Mouse (Mus musculus): ENCODE measurements around the gene Serpinf1. TPM values are rescaled to one million over a fixed set of nuclear protein-coding genes. Genes with fewer than 3 reads are reported as not detected.

The Serpinf1 gene
- polyA plus RNA-seq, 1 experiment from 2014 or later: 53.6 TPM

GRCm38 (mm10) chr11:75450936-75451335 lies 28.4 kb upstream of the Serpinf1 start:
- Histone ChIP-seq H3K9me3 (ENCODE audit: control insufficient read depth, low read length) (no peaks in the 10 kb centered on the region), H3K4me3 (ENCODE audit: low read depth, low read length) (no peak overlapping the region), H3K9ac (ENCODE audit: low read length) (peak overlapping the region; percentile 20; the same call in 1 of the 2 replicates), H3K27me3 (ENCODE audit: control insufficient read depth, insufficient read depth, low read length) (no peaks in the 10 kb centered on the region), H3K4me1 (replicated peaks; ENCODE audit: control insufficient read depth, insufficient read depth, low read length) (peaks cover 8% of the 10 kb centered on the region), H3K4me2 (ENCODE audit: low read depth, low read length, severe bottlenecking) (0 out of 2 replicates have a peak overlapping the region, but pooled peaks have one; percentile 8), H3K27ac (ENCODE audit: low read depth, low read length) (no peak overlapping the region), H3K36me3 (ENCODE audit: control insufficient read depth, insufficient read depth, low read length) (no peaks in the 10 kb centered on the region; the same call in 1 of the 2 replicates)
- ATAC-seq (replicated peaks; ENCODE audit: low FRiP score): no peak
- WGBS: 88% methylated on average over 15 of the region's 15 CpGs
- DNase-seq (ENCODE audit: low spot score): no peak

DNA sequence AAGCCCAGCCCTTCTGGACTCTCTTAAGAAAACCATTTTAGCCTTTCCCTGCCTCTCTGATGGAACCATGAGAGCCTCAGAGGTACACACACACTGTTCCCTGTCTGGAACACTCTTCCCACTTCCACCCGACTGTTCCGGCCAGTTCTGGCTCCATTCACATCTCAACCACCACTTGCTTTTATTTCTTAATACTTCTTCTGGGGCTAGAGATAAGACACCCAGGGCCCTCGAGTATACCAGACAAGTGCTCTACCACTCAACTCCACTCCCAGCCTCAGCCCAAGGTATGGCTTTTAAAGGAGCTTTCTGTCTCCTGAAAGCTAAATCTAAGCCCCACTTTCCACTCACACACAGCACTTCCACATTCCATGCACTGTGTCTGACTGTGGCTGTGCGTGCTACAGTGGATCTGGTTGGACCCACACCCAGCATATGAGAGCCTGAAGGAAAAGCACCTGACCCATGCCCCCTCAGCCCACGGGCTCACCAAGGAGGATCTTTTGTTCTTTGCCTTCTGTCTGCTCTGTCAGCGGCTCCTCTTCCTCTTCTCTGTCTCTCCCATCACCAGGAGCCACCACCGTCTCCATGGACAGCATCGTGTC lies 27.9 kb upstream of the Serpinf1 start:
- WGBS: 92% methylated on average over 8 of the region's 8 CpGs
- Histone ChIP-seq H3K36me3 (ENCODE audit: control insufficient read depth, insufficient read depth, low read length) (no peaks in the 10 kb centered on the region; the same call in 1 of the 2 replicates), H3K9ac (ENCODE audit: low read length) (peak overlapping the region; percentile 20; the same call in 1 of the 2 replicates), H3K4me3 (ENCODE audit: low read depth, low read length) (no peak overlapping the region), H3K4me1 (replicated peaks; ENCODE audit: control insufficient read depth, insufficient read depth, low read length) (peaks cover 8% of the 10 kb centered on the region), H3K27ac (ENCODE audit: low read depth, low read length) (no peak overlapping the region), H3K9me3 (ENCODE audit: control insufficient read depth, low read length) (no peaks in the 10 kb centered on the region), H3K27me3 (ENCODE audit: control insufficient read depth, insufficient read depth, low read length) (no peaks in the 10 kb centered on the region), H3K4me2 (ENCODE audit: low read depth, low read length, severe bottlenecking) (0 out of 2 replicates have a peak overlapping the region, but pooled peaks have one; percentile 8)
- ATAC-seq (replicated peaks; ENCODE audit: low FRiP score): no peak
- DNase-seq (ENCODE audit: low spot score): no peak

GRCm38 (mm10) chr11:75449695-75450094 lies 27.2 kb upstream of the Serpinf1 start:
- H3K36me3 ChIP-seq (ENCODE audit: control insufficient read depth, insufficient read depth, low read length): no peaks in the 10 kb centered on the region; the same call in 1 of the 2 replicates
- WGBS: 92% methylated on average over 7 of the region's 7 CpGs
- H3K27ac ChIP-seq (ENCODE audit: low read depth, low read length): no peak overlapping the region
- H3K4me1 ChIP-seq (replicated peaks; ENCODE audit: control insufficient read depth, insufficient read depth, low read length): peaks cover 5% of the 10 kb centered on the region
- H3K9me3 ChIP-seq (ENCODE audit: control insufficient read depth, low read length): no peaks in the 10 kb centered on the region
- no peak overlapping the region for H3K4me2 ChIP-seq (ENCODE audit: low read depth, low read length, severe bottlenecking)
- no peak overlapping the region for H3K4me3 ChIP-seq (ENCODE audit: low read depth, low read length)
- H3K27me3 ChIP-seq (ENCODE audit: control insufficient read depth, insufficient read depth, low read length): no peaks in the 10 kb centered on the region
- no peak overlapping the region for H3K9ac ChIP-seq (ENCODE audit: low read length)
- DNase-seq (ENCODE audit: low spot score): no peak
- no peak for ATAC-seq (replicated peaks; ENCODE audit: low FRiP score)

DNA sequence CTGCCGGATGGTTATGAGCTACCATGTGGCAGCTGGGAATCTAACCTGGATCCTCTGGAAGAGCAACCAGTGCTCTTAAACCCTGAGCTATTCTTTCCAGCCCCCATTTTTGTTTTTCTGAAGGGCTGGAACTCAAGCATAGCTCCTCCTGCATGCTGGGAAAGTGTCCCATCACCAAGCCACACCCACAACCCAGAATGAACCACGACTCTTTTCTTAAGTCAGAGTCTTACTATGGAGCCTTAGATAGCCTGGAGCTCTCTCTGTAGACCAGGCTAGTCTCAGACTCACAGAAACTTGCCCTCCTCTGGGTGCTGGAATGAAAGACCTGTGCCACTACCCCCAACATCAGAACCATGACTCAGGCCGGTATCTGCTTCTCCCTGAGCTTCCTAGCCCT lies 26.1 kb upstream of the Serpinf1 start:
- Histone ChIP-seq H3K27me3 (ENCODE audit: control insufficient read depth, insufficient read depth, low read length) (no peaks in the 10 kb centered on the region), H3K36me3 (ENCODE audit: control insufficient read depth, insufficient read depth, low read length) (no peaks in the 10 kb centered on the region; the same call in 1 of the 2 replicates), H3K4me1 (replicated peaks; ENCODE audit: control insufficient read depth, insufficient read depth, low read length) (peaks cover 2% of the 10 kb centered on the region), H3K9me3 (ENCODE audit: control insufficient read depth, low read length) (no peaks in the 10 kb centered on the region), H3K4me3 (ENCODE audit: low read depth, low read length) (no peak overlapping the region), H3K4me2 (ENCODE audit: low read depth, low read length, severe bottlenecking) (no peak overlapping the region), H3K9ac (ENCODE audit: low read length) (no peak overlapping the region), H3K27ac (ENCODE audit: low read depth, low read length) (no peak overlapping the region)
- no peak for DNase-seq (ENCODE audit: low spot score)
- WGBS: 83% methylated on average over 3 of the region's 3 CpGs
- ATAC-seq (replicated peaks; ENCODE audit: low FRiP score): no peak

- WGBS: 50% methylated on average over 8 of the region's 8 CpGs
- no peak overlapping the region for H3K27ac ChIP-seq (ENCODE audit: low read depth, low read length)
Observed at GRCm38 (mm10) chr11:75443711-75444110, 21.2 kb upstream of the Serpinf1 start.

DNA sequence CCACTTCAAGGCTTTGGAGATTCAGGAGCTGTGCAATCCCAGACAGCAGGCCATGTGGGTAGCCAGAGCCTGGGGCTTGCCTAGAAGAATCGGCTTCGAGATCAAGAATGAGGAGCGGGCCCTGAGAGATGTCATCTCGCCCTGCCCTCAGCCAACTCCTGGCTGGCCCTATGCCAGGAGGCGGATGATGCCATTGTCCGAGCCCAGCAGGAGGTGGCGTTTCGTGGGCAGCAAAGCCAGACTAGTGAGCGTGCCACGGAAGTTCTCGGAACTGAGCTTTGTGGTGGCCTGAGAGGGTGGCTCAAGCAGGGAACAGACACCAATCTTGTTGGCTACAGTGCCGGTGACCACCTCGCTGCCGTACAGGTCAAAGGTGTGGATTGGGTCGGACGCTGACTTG lies 19.1 kb upstream of the Serpinf1 start:
- Histone ChIP-seq H3K4me3 (ENCODE audit: low read depth, low read length) (no peak overlapping the region), H3K27ac (ENCODE audit: low read depth, low read length) (no peak overlapping the region), H3K27me3 (ENCODE audit: control insufficient read depth, insufficient read depth, low read length) (no peaks in the 10 kb centered on the region), H3K4me1 (replicated peaks; ENCODE audit: control insufficient read depth, insufficient read depth, low read length) (peaks cover 2% of the 10 kb centered on the region; the same call in 1 of the 2 replicates), H3K9ac (ENCODE audit: low read length) (no peak overlapping the region), H3K4me2 (ENCODE audit: low read depth, low read length, severe bottlenecking) (no peak overlapping the region), H3K36me3 (ENCODE audit: control insufficient read depth, insufficient read depth, low read length) (no peaks in the 10 kb centered on the region), H3K9me3 (ENCODE audit: control insufficient read depth, low read length) (no peaks in the 10 kb centered on the region)
- ATAC-seq (replicated peaks; ENCODE audit: low FRiP score): no peak
- WGBS: 82% methylated on average over 16 of the region's 16 CpGs
- DNase-seq (ENCODE audit: low spot score): no peak

More at GRCm38 (mm10) chr11:75443711-75444110, 21.2 kb upstream of the Serpinf1 start:
- no peaks in the 10 kb centered on the region; the same call in 1 of the 2 replicates for H3K36me3 ChIP-seq (ENCODE audit: control insufficient read depth, insufficient read depth, low read length)
- peaks cover 2% of the 10 kb centered on the region; the same call in 1 of the 2 replicates for H3K4me1 ChIP-seq (replicated peaks; ENCODE audit: control insufficient read depth, insufficient read depth, low read length)
- no peaks in the 10 kb centered on the region for H3K27me3 ChIP-seq (ENCODE audit: control insufficient read depth, insufficient read depth, low read length)
- H3K4me2 ChIP-seq (ENCODE audit: low read depth, low read length, severe bottlenecking): no peak overlapping the region
- ATAC-seq (replicated peaks; ENCODE audit: low FRiP score): no peak
- H3K9me3 ChIP-seq (ENCODE audit: control insufficient read depth, low read length): no peaks in the 10 kb centered on the region
- no peak overlapping the region for H3K9ac ChIP-seq (ENCODE audit: low read length)
- no peak for DNase-seq (ENCODE audit: low spot score)
- H3K4me3 ChIP-seq (ENCODE audit: low read depth, low read length): no peak overlapping the region

- Histone ChIP-seq H3K4me2 (ENCODE audit: low read depth, low read length, severe bottlenecking) (no peak overlapping the region), H3K36me3 (ENCODE audit: control insufficient read depth, insufficient read depth, low read length) (no peaks in the 10 kb centered on the region), H3K4me1 (replicated peaks; ENCODE audit: control insufficient read depth, insufficient read depth, low read length) (peaks cover 2% of the 10 kb centered on the region; the same call in 1 of the 2 replicates), H3K4me3 (ENCODE audit: low read depth, low read length) (no peak overlapping the region), H3K9ac (ENCODE audit: low read length) (no peak overlapping the region), H3K9me3 (ENCODE audit: control insufficient read depth, low read length) (no peaks in the 10 kb centered on the region), H3K27me3 (ENCODE audit: control insufficient read depth, insufficient read depth, low read length) (no peaks in the 10 kb centered on the region), H3K27ac (ENCODE audit: low read depth, low read length) (no peak overlapping the region)
- no peak for ATAC-seq (replicated peaks; ENCODE audit: low FRiP score)
- no peak for DNase-seq (ENCODE audit: low spot score)
- 89% methylated on average over 7 of the region's 7 CpGs for WGBS
Observed at GRCm38 (mm10) chr11:75441034-75441433, 18.5 kb upstream of the Serpinf1 start.

GRCm38 (mm10) chr11:75439951-75440350 lies 17.4 kb upstream of the Serpinf1 start:
- H3K9me3 ChIP-seq (ENCODE audit: control insufficient read depth, low read length): no peaks in the 10 kb centered on the region
- H3K4me3 ChIP-seq (ENCODE audit: low read depth, low read length): no peak overlapping the region
- no peak overlapping the region for H3K9ac ChIP-seq (ENCODE audit: low read length)
- no peak overlapping the region for H3K27ac ChIP-seq (ENCODE audit: low read depth, low read length)
- H3K27me3 ChIP-seq (ENCODE audit: control insufficient read depth, insufficient read depth, low read length): no peaks in the 10 kb centered on the region
- no peak overlapping the region for H3K4me2 ChIP-seq (ENCODE audit: low read depth, low read length, severe bottlenecking)
- ATAC-seq (replicated peaks; ENCODE audit: low FRiP score) (no peak), DNase-seq (ENCODE audit: low spot score) (no peak)
- no peaks in the 10 kb centered on the region for H3K36me3 ChIP-seq (ENCODE audit: control insufficient read depth, insufficient read depth, low read length)
- peaks cover 2% of the 10 kb centered on the region; the same call in 1 of the 2 replicates for H3K4me1 ChIP-seq (replicated peaks; ENCODE audit: control insufficient read depth, insufficient read depth, low read length)
- 91% methylated on average over 3 of the region's 3 CpGs for WGBS

DNA sequence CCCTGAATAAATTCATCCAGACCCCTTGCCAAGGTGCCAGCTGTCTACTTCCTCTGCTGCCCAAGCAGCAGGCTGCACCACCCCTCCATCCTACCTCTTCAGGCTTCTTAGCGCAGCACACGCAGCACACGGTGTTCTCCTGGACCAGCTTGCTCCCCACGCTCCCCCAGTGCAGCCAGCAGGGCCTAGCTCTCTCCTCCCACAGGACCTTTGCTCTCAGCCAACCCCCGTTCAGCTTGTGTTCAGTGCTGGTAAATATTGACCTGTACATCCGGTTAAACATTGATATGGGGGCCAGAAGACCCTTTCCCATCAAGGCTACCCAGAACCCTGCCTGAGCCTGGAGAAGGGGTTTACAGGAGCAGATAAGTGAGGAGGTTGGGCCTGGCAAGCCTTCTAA lies 16.9 kb upstream of the Serpinf1 start, which contains the start of gene Serpinf2:
TSS of gene Serpinf2 (minus strand) at position 229 of the 400 bp plus-strand sequence.
- 89% methylated on average over 6 of the region's 6 CpGs for WGBS
- ATAC-seq (replicated peaks; ENCODE audit: low FRiP score): no peak

More for the DNA sequence above, 16.9 kb upstream of the Serpinf1 start, which contains the start of gene Serpinf2:
- peaks cover 2% of the 10 kb centered on the region; the same call in 1 of the 2 replicates for H3K4me1 ChIP-seq (replicated peaks; ENCODE audit: control insufficient read depth, insufficient read depth, low read length)
- no peaks in the 10 kb centered on the region for H3K27me3 ChIP-seq (ENCODE audit: control insufficient read depth, insufficient read depth, low read length)
- H3K36me3 ChIP-seq (ENCODE audit: control insufficient read depth, insufficient read depth, low read length): no peaks in the 10 kb centered on the region
- no peak within 1 kb of the TSS for H3K27ac ChIP-seq (ENCODE audit: low read depth, low read length)
- H3K4me3 ChIP-seq (ENCODE audit: low read depth, low read length): no peak within 1 kb of the TSS
- no peak within 1 kb of the TSS for H3K9ac ChIP-seq (ENCODE audit: low read length)
- H3K4me2 ChIP-seq (ENCODE audit: low read depth, low read length, severe bottlenecking): no peak within 1 kb of the TSS
- no peak for DNase-seq (ENCODE audit: low spot score)
- peaks cover under 1% of the 10 kb centered on the region; the same call in 1 of the 2 replicates for H3K9me3 ChIP-seq (ENCODE audit: control insufficient read depth, low read length)

All from forebrain, embryonic 11.5 days (tissue).